Mouse (Mus musculus): ENCODE measurements around the gene Crb1.

DNA sequence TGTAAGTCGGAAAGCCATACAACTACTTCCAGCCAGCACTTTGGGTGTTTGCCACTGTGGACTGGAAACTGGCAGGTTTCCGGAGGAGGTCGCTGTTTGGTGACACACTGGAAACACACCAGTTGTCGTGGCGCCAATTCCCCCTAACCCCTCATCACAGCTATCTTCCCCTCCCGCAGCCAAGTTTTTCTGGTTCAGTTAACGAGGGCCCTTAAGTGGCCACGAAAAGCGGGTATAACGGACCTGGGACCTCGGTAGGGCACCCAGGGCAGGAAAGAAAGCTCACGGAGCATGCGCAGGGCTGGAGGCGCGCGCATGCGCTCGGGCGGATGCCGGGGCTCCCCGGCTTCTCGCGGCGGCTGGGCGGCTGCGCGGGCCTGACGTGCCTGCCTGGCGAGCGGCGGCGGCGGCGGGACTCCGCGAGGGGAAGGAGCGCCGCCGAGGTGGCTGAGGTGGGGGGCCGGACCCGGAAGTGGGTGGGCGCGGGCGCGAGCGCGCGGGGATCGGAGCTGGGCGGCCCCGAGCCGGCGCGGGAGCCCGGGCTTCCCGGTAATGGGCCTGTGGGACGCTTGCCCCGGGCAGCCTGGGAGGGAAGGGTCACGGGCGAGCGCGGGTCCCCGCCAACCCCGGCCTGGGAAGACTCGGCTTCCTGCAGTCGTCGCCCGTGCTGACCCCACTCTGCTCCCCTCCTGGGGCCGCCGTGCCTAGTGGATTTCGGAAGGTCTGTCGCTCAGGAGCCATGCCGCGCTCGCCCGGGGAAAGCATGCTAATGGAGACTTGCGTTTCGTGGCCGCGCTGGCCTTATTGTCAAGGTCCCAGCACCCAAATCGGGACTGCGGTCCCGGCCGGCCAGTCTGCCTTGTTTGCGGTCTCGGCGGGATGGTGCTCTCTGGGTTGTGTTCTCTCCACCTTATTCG lies 45.2 kb upstream of the Crb1 start, which contains the start of gene Zbtb41:
- no peak for TF ChIP-seq EP300 (IDR thresholded peaks at IDR 0.05; ENCODE audit: low read depth)
- peak; percentile 84 for TF ChIP-seq CTCF (IDR thresholded peaks at IDR 0.05; ENCODE audit: low read depth)

Measured in liver, embryonic 14.5 days (tissue).